Mouse (Mus musculus) cerebellum, adult 2 months (tissue): ENCODE data around the gene Tmem150c. TPM values are rescaled to one million over a fixed set of nuclear protein-coding genes. Genes with fewer than 3 reads are reported as not detected.

ENCODE experiments used
- DNase-seq, 2 experiments: peaks; one replicate each; pipeline ENCODE4 v3.0.0; 2021
- H3K27ac ChIP-seq: fragments of 200-500 bp; 2 replicates; pipeline ENCODE4 v1.5.1; 2012; ENCODE audit warnings: low read length, control low read depth, inconsistent platforms; ENCODE audit not compliant: insufficient read depth
- H3K27me3 ChIP-seq: fragments of 200-500 bp; 2 replicates; pipeline ENCODE4 v1.6.1; 2012; ENCODE audit warnings: inconsistent platforms, mild to moderate bottlenecking, low read length, moderate library complexity; ENCODE audit not compliant: control insufficient read depth, insufficient read depth
- H3K4me1 ChIP-seq: fragments of 200-500 bp; 2 replicates; pipeline ENCODE4 v1.6.1; 2011; ENCODE audit warnings: low read length; ENCODE audit not compliant: control insufficient read depth, insufficient read depth
- H3K4me3 ChIP-seq: fragments of 200-500 bp; replicated peaks from 2 replicates; pipeline ENCODE3; 2011; ENCODE audit warnings: mild to moderate bottlenecking, low read depth, low read length, control low read depth; ENCODE audit not compliant: insufficient read depth
- CTCF ChIP-seq: fragments of 200-500 bp; IDR thresholded peaks from 2 replicates; pipeline ENCODE4 v1.5.1; 2011; ENCODE audit warnings: low read depth, mild to moderate bottlenecking, control low read depth, low read length, moderate library complexity, borderline replicate concordance; ENCODE audit not compliant: insufficient read depth
- POLR2A ChIP-seq: fragments of 200-500 bp; IDR thresholded peaks from 2 replicates; pipeline ENCODE4 v1.6.1; 2011; ENCODE audit warnings: low read length, control low read depth, borderline replicate concordance; ENCODE audit not compliant: insufficient read depth
- WGBS: fragments of 180-500 bp; shearing (Covaris S2); methylation state at CpG from one replicate; pipeline ENCODE4 v1.1.7; 2018; 5-methylcytosine and 5-hydroxymethylcytosine counted together
- polyA plus RNA-seq: library from polyadenylated mRNA; depleted of rRNA; stranded (reverse); fragments of >200 nt; gene quantifications from 2 replicates; pipeline ENCODE4 v1.2.3, GENCODE M21; 2012

Gene Tmem150c
- polyA plus RNA-seq, 1 experiment = 30.1 TPM

DNA sequence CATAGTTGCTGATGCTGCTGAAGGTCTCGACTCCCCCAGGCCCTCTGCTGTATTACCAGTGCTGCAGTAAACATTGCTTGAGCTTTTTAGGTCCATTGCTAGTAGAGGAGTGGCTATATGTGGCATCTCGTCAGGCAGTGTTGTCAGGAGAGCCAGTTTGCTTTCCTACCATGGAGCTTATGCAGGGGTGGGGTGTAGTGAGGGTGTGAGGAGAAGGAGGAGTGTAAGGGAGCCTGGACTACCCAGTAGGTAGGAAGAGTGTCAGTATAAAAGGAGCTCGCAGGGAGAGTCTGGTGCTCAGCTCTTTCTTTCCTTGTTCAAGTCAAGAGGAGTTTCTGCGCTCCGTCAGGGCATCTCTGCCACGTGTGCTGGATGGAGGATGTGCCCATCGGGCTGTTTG, 106.9 kb downstream of the Tmem150c start:
- TF ChIP-seq POLR2A = no peak
- no peak for TF ChIP-seq CTCF
- no peak for DNase-seq
- Histone ChIP-seq H3K4me1 (peaks cover 10% of the 10 kb centered on the region), H3K4me3 (no peak overlapping the region), H3K27me3 (no peaks in the 10 kb centered on the region), H3K27ac (no peak overlapping the region)
- WGBS = 90% methylated on average over 7 of the region's 7 CpGs

DNA sequence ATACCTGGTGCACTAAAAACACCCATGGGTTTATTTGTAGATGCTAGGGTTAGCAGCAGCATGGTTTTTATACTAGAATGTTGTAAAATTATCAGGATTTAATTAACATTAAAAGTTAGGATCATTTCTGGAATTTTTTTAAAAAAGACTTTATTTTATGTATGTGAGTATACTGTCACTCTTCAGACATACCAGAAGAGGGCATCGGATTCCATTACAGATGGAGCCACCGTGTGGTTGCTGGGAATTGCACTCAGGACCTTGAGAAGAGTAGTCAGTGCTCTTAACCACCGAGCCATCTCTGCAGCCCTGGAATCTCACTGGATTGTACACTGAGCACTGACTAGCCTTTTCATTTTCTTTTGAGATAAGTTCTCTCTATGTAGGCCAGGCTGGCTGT, 109.7 kb downstream of the Tmem150c start:
- TF ChIP-seq CTCF (no peak), POLR2A (no peak)
- H3K4me3 ChIP-seq = no peak overlapping the region
- no peak overlapping the region for H3K27ac ChIP-seq
- no peaks in the 10 kb centered on the region for H3K27me3 ChIP-seq
- no peak for DNase-seq
- WGBS = 86% methylated on average over 3 of the region's 3 CpGs
- peaks cover 17% of the 10 kb centered on the region for H3K4me1 ChIP-seq

DNA sequence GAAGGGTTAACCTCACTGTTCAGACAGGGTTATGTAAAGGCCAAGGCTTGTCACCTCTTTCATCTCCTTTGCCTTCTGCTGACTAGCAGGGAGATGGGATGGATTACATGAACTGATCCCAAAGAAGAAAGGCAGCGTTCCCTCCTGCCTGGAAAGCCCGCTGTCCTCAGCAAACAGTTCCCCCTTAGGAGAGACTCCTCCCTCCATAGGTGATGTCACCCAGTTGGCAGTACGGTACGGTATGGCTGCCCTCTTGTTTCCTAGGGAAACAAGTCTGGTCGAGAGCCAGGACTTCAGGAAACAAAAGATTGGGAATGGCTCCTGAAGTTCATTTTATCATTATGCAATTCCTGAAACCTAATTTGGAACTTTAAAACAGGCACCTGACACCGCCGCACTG, 111.7 kb downstream of the Tmem150c start:
- no peak for TF ChIP-seq CTCF
- TF ChIP-seq POLR2A = no peak
- H3K4me3 ChIP-seq = no peak overlapping the region
- H3K27me3 ChIP-seq = no peaks in the 10 kb centered on the region
- no peak overlapping the region for H3K27ac ChIP-seq
- H3K4me1 ChIP-seq = peaks cover 13% of the 10 kb centered on the region
- peak in 1 of 2 experiments; percentile 50 for DNase-seq
- WGBS = 28% methylated on average over 7 of the region's 7 CpGs

DNA sequence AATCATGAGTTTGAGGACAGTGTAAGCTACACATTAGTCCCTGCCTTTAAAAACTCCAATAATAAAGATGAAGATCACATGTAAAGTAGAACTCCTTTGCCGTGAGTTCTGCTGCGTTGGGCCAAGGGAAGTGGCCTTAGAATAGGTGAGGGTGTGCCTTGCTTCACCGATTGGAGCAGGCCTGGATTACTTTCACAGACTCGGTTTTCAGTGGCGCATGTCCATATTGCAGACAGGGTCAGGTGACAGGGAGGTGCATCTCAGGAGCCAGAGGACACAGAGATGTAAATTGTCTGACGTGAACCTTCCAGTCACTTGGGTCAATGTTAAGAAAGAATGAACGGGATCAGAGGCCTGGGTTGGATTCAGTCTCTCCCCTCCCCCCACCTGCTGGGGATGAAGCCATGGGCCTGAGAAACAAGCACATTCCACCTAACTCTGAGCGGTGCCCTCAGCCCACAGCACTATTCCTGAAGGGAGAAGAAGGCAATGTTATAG, 112.4 kb downstream of the Tmem150c start:
- Histone ChIP-seq H3K27ac (no peak overlapping the region), H3K4me1 (peaks cover 13% of the 10 kb centered on the region), H3K4me3 (no peak overlapping the region), H3K27me3 (no peaks in the 10 kb centered on the region)
- TF ChIP-seq CTCF (no peak), POLR2A (no peak)
- no peak for DNase-seq
- WGBS = 75% methylated on average over 8 of the region's 8 CpGs

DNA sequence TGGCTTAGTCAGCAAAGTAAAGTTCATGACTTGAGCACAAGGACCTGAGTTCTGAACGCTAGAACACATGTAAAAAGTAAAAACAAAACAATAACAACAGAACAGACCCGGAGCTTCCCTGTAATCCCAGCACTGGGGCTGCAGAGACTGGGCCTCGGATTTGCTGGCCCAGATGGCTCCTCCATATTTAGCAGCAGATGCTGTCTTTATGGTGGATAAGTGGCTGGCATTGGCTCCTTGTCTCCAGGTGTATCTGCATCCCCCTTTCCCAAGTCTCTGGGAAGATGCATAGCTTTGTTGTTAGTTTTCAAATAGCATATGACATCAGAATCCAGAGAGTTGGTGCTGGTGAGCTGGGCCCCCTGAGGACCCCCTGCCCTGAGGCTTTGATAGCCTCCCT, 113.5 kb downstream of the Tmem150c start:
- TF ChIP-seq CTCF (no peak), POLR2A (no peak)
- peaks cover 13% of the 10 kb centered on the region for H3K4me1 ChIP-seq
- DNase-seq = no peak
- H3K27ac ChIP-seq = no peak overlapping the region
- no peaks in the 10 kb centered on the region for H3K27me3 ChIP-seq
- H3K4me3 ChIP-seq = no peak overlapping the region
- WGBS = 38% methylated on average over 3 of the region's 3 CpGs

DNA sequence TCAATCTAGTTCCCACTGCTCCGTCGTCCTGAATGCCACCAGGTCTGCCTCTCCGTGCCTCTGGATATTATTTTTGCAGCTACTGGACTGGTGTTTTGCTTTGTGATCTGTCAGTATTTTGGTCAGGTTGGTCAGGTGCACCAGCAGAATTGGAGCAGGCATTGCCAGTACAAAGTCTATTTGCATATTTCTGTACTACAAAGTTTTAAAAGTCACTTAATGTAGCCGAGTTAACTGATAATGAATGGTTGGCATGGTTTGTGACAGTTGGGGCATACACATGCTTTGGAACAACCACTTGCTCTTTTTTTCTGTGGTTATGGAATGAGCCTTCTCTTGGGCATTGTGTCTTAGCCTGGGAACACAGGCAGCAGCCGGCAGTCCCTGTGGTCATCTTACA, 115.0 kb downstream of the Tmem150c start:
- peaks cover 13% of the 10 kb centered on the region for H3K4me1 ChIP-seq
- no peak overlapping the region for H3K4me3 ChIP-seq
- no peaks in the 10 kb centered on the region for H3K27me3 ChIP-seq
- DNase-seq = no peak
- H3K27ac ChIP-seq = no peak overlapping the region
- 69% methylated on average over 5 of the region's 5 CpGs for WGBS
- no peak for TF ChIP-seq POLR2A
- no peak for TF ChIP-seq CTCF

DNA sequence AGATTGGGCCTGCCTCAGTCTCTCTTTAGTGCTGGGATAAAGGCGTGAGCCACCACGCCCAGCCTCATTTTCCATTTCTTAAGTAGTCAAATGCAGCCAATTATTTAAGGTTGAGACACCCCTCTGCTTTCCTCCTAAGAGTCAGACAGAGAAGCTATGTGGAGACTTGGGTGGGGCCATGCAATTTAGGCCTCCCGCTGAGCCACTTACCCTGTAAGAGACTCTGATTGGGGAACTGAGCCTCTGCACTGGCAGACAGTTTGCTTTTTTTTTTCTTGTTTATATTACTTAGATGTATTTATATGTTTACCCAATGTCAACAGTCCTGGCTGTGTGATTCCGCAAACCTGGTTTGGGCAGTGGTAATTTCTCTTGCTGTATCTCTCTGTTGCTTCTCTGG, 115.6 kb downstream of the Tmem150c start:
- peaks cover 13% of the 10 kb centered on the region for H3K4me1 ChIP-seq
- H3K4me3 ChIP-seq = no peak overlapping the region
- TF ChIP-seq POLR2A = no peak
- no peak for TF ChIP-seq CTCF
- DNase-seq = no peak
- 92% methylated on average over 4 of the region's 4 CpGs for WGBS
- H3K27me3 ChIP-seq = no peaks in the 10 kb centered on the region
- H3K27ac ChIP-seq = no peak overlapping the region

DNA sequence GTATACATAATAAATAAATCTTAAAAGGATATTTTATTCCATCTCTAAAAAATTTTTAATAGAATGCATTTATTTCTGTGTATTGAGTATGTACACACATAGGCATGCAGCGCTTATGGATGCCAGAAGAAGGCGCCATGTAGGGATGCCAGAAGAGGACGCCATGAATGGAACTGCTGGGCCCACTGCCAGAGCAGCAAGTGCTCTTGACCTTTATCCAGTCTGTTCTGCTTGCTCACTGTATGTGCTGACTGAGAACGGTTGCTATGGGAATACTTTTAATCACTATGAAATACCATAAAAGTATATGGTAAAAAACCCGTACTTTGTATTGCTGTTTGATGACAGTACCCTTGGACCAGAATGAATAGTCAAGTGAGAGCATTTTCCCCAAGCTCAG, 116.2 kb downstream of the Tmem150c start:
- Histone ChIP-seq H3K27me3 (no peaks in the 10 kb centered on the region), H3K4me3 (no peak overlapping the region), H3K27ac (no peak overlapping the region), H3K4me1 (peaks cover 13% of the 10 kb centered on the region)
- DNase-seq = peak; percentile 69 to 85
- TF ChIP-seq CTCF (no peak), POLR2A (no peak)
- 21% methylated on average over 5 of the region's 5 CpGs for WGBS

DNA sequence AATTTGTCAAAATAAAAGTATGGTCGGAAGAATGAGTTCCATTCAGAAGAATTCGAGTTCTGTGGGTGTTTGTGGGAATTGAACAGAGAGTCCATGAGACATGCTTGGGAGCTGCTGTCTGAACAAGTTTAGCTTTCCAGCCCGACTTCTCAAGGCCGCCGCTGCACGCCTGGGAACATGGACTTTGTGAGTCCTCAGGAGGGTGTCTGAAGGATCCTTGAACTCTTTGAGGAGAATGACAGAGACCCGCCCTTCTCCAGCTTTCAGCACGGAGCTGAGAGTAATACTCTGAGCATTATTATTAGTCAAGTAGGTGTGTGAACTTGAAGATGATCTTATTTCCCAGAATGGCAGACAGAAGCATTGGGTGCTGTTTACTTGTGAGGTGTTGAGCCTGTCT, 117.1 kb downstream of the Tmem150c start:
- Histone ChIP-seq H3K27ac (no peak overlapping the region), H3K27me3 (no peaks in the 10 kb centered on the region), H3K4me3 (no peak overlapping the region), H3K4me1 (peaks cover 4% of the 10 kb centered on the region)
- TF ChIP-seq CTCF (no peak), POLR2A (no peak)
- DNase-seq = no peak
- 91% methylated on average over 8 of the region's 8 CpGs for WGBS
